Mouse (Mus musculus): ENCODE measurements around the gene Gm11037. TPM values are rescaled to one million over a fixed set of nuclear protein-coding genes. Genes with fewer than 3 reads are reported as not detected.

Gm11037 gene
- total RNA-seq, 1 experiment from 2014 or later, result not detected

DNA sequence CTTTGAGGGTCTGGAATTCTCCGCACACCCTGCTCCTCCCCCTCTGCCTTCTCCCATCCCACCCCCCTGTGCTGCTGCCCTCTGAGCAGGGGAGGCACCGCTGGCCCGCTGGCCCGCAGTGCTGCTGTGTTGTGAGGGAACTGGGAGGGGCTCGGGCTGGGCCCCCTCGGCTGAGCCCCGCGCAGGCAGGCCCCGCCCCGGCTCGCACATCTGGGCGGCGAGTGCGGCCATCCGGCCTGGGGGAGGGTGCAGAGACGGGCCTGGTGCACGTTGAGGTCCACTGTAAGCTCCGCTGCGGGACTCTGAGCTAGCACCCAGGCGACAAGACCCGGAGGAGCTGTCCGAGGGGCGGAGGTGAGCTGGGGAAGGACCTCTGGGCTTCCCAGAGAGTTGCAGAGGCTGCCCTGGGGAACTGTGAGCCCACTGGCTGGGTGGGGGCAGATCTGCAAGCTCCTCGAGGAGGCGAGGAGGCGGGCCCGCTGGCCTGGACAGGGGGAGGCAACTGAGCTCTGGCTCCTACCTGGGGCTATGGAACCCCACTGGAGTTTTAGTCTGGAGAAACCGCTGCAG, 6.1 kb upstream of the Gm11037 start, which contains the start of gene Hspa12b:
Gene Hspa12b, plus strand, starts transcription at position 120 of the 570 bp plus-strand sequence.
- no peak for ATAC-seq (ENCODE audit: extremely low read depth, insufficient number of reproducible peaks, low FRiP score, poor library complexity, severe bottlenecking)

DNA sequence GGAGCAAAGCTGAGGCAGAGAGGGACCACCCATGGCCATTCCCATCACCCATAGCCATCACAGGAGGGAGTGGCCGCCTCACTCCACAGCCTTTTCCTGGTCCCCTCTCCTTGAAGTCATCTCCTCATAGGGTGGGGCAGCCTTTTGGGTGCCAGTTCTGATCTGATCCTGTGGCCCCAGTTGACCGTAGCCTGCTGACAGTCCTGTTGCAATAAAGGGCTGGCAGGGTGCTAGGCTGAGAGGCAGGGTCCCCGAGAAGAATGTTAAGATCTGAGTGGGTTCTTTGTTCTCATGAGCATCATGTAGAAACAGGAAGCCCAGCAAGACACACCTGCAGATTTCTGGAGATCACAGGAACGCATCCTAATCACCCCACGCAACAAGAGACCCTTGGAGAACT, 5.1 kb upstream of the Gm11037 start:
- ATAC-seq (ENCODE audit: extremely low read depth, insufficient number of reproducible peaks, low FRiP score, poor library complexity, severe bottlenecking), result no peak

- no peak for ATAC-seq (ENCODE audit: extremely low read depth, insufficient number of reproducible peaks, low FRiP score, poor library complexity, severe bottlenecking)
These were observed 4.6 kb upstream of the Gm11037 start for GRCm38 (mm10) chr2:131128636-131129157.

DNA sequence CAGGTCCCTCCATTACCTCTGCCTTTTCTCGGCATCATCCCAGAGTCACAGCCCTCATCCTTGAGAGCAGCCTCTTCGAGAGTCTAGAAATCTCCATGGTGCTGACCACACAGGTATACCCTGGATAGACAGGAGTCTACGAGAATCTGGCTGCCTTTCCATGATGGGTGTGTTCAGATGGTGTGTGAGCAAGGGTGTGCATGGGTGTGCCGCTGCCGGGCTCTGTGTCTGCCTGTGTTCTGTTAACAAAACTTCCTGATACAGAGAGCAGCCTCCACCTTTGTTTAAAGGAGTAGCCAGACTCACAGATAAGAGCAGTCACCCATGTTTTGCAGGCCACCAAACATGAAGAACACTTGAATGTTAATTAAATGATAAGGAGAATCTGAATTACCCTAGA, 3.5 kb upstream of the Gm11037 start:
- no peak for ATAC-seq (ENCODE audit: extremely low read depth, insufficient number of reproducible peaks, low FRiP score, poor library complexity, severe bottlenecking)

- ATAC-seq (ENCODE audit: extremely low read depth, insufficient number of reproducible peaks, low FRiP score, poor library complexity, severe bottlenecking), result no peak
These were observed 2.4 kb upstream of the Gm11037 start for GRCm38 (mm10) chr2:131130849-131131248.

DNA sequence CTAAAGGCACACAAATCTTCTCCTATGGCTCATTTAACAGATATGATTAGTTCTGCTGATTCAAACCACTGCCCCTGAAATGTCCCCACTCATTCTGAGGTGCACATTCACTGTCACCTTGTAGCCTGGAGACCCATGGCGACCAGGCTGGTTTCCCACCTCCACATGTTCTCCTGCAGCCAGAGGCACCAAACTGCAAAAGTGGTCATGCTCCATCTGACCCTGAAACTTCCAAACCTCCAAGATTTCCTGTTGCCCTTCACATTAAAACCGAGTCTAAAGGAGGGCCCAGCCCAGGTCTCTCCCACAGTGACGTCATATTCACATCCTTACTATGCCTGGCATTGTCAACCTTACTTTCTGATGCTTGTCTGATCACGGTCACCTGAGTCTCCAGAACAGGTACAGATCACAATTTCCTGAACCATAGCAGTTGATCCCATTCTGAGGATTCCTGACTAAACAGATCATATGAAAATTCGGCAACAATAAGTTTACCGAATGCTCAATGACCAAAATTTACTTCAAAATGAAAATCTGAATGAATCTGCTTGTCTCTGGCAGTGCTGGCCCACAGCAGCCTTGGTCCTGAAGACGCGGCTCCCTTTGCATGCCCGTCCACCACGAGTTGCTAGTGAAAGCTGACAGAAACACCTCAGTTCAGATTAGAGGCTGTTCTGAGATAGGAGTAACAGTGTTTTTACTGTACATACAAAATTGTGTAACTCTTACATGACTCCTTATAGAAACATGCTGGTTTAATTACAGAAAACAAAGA, 997 bp upstream of the Gm11037 start:
- no peak for ATAC-seq (ENCODE audit: extremely low read depth, insufficient number of reproducible peaks, low FRiP score, poor library complexity, severe bottlenecking)

GRCm38 (mm10) chr2:131134381-131134780, 1.1 kb downstream of the Gm11037 start:
- no peak for ATAC-seq (ENCODE audit: extremely low read depth, insufficient number of reproducible peaks, low FRiP score, poor library complexity, severe bottlenecking)

DNA sequence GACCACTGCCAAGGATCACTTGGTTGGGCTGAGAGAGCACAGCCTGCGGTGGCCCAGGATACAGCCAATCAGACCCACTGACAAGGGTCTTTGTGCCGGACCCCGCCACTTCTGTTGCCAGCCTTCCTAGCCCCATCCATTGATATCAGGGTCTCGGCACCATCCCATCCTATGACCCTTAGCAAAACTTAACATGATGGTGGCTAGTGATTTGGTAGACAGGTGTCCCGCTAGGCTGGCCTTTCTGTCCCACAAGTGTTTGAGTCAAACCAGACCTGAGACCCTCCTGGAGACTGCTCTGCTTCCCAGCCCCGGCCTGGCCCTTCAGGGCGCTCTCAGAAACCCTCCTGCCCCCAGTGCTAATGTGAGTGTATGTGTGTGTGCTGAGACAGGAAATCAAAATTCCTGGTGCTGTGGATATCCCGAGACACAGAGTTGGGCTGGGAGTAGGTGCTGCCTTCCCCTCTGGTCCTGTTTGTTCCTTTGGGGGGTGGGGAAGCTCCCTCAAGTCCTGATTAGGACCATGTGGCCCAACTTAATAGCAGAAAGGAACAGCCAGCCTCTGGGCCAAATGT, 1.6 kb downstream of the Gm11037 start:
- no peak for ATAC-seq (ENCODE audit: extremely low read depth, insufficient number of reproducible peaks, low FRiP score, poor library complexity, severe bottlenecking)

- ATAC-seq (ENCODE audit: extremely low read depth, insufficient number of reproducible peaks, low FRiP score, poor library complexity, severe bottlenecking), result no peak
These were observed 2.3 kb downstream of the Gm11037 start for GRCm38 (mm10) chr2:131135521-131136139.

GRCm38 (mm10) chr2:131138296-131138695, 5.0 kb downstream of the Gm11037 start:
- no peak for ATAC-seq (ENCODE audit: extremely low read depth, insufficient number of reproducible peaks, low FRiP score, poor library complexity, severe bottlenecking)

DNA sequence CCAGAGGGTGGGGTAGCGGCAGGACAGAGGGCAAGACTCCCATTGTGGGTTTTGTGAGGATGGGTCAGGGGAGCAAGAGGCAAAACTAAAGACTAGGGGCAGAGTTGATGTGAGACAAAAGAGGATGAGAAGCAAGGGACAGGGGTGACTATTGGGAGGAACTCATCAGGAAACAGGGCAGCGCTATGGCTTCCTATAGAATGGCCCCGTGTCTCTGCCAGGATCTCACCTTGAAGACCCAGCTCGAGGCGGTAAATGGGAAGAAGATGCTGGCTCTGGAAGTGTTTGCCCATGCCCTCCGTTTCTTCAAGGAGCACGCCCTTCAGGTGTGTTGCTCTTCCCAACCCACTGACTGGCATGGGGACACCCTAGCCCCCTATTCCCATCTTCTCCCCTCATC, 5.5 kb downstream of the Gm11037 start:
- ATAC-seq (ENCODE audit: extremely low read depth, insufficient number of reproducible peaks, low FRiP score, poor library complexity, severe bottlenecking), result no peak

GRCm38 (mm10) chr2:131139287-131139686, 6.0 kb downstream of the Gm11037 start:
- ATAC-seq (ENCODE audit: extremely low read depth, insufficient number of reproducible peaks, low FRiP score, poor library complexity, severe bottlenecking), result no peak

- ATAC-seq (ENCODE audit: extremely low read depth, insufficient number of reproducible peaks, low FRiP score, poor library complexity, severe bottlenecking), result no peak
These were observed 6.7 kb downstream of the Gm11037 start for GRCm38 (mm10) chr2:131139886-131140532.

GRCm38 (mm10) chr2:131140533-131140905, 7.2 kb downstream of the Gm11037 start:
- no peak for ATAC-seq (ENCODE audit: extremely low read depth, insufficient number of reproducible peaks, low FRiP score, poor library complexity, severe bottlenecking)

- no peak for ATAC-seq (ENCODE audit: extremely low read depth, insufficient number of reproducible peaks, low FRiP score, poor library complexity, severe bottlenecking)
These were observed 8.2 kb downstream of the Gm11037 start for GRCm38 (mm10) chr2:131141336-131141986.

DNA sequence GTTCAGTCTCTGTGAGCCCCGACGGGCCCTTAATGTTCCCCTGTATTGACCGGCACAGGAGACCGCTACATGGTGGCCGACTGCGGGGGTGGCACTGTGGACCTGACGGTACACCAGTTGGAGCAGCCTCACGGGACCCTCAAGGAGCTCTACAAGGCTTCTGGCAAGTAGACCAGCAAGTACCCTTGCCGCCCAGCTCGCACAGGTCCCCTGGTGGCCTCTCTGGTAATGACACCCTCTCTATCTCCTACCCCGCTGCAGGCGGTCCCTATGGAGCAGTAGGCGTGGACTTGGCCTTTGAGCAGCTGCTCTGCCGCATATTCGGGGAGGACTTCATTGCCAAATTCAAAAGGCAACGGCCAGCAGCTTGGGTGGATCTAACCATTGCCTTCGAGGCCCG, 9.3 kb downstream of the Gm11037 start:
- peak; percentile 34; the same call in 1 of the 2 replicates for ATAC-seq (ENCODE audit: extremely low read depth, insufficient number of reproducible peaks, low FRiP score, poor library complexity, severe bottlenecking)

- ATAC-seq (ENCODE audit: extremely low read depth, insufficient number of reproducible peaks, low FRiP score, poor library complexity, severe bottlenecking), result no peak
These were observed 9.9 kb downstream of the Gm11037 start for GRCm38 (mm10) chr2:131143007-131143780.

DNA sequence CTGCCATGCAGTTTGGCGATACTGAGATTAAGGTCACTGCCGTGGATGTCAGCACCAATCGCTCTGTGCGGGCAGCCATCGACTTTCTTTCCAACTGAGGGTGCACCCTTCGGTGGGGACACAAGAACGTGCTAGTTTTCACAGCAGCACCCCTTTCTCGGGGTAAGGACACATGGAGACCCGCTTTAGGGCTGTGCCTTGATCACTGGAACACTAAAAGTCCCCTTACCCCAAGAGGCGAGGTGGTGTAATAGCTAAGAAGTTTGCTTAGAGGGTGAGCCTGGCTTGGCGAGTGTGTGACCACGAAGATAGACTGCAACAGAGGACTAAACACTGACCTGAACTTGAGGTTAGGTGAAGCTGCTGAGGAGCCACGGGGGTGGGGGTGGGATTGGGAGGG, 11.8 kb downstream of the Gm11037 start:
- no peak for ATAC-seq (ENCODE audit: extremely low read depth, insufficient number of reproducible peaks, low FRiP score, poor library complexity, severe bottlenecking)
